Mouse (Mus musculus) regulatory T cell (primary cell): ENCODE results near the gene Gsc2.

Experiments
- in situ Hi-C: fragments of 300-600 bp; cut with MboI, MseI; formaldehyde crosslinking; loops from one replicate; pipeline ENCODE4 v1.15.1; 2025; ENCODE audit warnings: high pct_unique_total_duplicates

Gsc2 gene

DNA sequence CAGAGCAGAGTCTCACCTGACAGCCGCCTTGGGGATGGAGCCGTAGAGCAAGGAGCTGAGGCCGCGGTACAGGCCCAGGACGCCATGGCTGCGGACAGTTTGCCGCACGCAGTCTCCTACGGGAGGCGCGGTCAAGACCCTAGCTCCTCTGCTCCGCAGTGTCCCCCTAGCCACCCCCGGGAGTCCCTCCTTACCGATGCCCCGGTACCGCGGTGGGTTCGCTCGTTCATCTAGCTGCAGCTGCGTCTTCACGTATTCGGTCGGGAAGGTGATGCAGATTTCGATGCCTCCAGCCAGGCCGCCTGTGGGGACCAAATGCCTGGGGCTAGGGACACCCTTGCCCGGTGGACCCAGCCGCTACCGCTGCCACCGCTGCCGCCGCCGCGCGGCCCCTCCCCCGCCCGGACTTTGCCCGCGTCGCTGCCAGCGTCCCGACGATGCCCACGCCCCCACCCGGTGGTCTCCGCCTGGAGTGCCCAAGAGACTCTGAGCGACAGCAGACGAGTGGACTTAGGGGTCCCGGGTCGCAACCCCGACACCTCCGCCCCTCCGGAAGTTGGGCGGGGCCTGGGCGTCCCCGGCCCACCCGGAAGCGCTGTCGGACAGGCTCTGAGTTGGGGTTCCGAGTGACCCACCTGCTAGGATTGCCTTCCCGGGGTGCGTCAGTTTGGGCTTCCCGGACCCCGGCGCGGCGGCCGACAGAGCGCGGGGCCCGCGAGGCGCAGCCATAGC, 12.7 kb upstream of the Gsc2 start:
- in situ Hi-C loops = no loop called here

DNA sequence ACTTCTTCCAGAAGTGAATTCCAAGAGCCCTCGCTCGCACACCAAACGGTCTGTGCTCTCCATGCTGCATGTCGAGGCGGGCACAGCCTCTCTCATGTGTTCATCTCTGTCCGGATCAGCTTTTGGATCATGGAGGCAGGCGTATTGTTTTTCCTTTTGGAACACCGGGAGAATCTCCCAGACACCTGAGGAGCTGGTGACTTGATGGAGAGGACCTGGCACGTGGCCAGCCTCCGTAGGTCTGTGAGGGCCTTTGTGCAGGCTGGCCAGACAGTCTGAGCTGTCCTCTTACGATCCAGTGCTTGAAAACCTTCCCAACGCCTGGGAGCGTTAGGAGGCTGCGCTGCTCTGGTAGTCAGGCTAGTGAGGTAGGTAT, 7.3 kb upstream of the Gsc2 start:
- in situ Hi-C loops = no loop called here

GRCm38 (mm10) chr16:17921325-17922162, 6.7 kb upstream of the Gsc2 start:
- in situ Hi-C loops = no loop called here

- in situ Hi-C loops = no loop called here
Measured at GRCm38 (mm10) chr16:17920586-17920985, 5.7 kb upstream of the Gsc2 start.

DNA sequence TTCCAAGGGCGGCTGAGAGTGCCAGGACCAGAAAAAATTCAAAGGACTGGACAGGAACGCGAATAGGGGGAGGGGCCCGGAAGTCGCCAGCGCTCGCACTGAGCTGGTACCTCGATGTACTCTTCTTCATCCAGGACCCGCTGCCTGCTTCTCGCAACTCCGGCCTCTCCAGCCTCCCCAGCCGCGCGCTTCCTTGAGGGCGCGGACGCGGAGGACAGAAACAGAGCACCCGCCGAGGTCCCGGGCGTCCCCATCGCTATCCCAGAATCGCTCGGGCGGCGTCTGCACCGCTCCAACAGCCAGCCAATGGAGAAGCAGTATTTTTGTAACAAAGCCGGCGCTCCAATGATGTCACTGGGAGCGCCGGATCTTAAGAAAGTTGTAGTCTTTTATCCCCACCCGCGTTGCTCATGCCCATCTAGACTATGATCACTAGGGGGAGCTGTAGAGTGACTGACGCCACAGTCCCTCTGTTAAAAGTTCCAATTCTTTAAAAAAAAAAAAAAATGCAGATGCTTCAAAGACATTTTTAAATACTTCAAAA, 3.7 kb downstream of the Gsc2 start, which contains the start of gene Ess2:
Ess2 (minus strand) TSS at position 297 of the 544 bp plus-strand sequence.
- in situ Hi-C loops = no loop called here

DNA sequence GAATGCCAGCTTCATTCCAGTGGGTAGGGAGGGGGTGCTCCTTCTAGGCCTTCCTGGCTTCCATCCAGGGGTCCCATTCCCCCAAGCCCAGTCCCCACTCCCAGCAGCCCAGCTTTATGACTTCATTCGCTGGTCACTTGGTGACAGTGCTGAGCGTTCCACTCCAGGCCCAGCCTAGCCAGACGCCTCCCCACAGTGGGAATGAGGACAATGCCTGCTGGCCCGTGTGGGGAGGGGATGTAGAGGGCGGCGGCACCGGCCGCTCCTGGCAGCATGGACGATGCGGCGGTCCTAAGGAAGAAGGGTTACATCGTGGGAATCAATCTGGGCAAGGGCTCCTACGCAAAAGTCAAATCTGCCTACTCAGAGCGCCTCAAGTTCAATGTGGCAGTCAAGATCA, 16.4 kb downstream of the Gsc2 start, which contains the start of the genes Dgcr2 and Tssk2:
Dgcr2 (minus strand) TSS at position 101 of the 400 bp plus-strand sequence.
Tssk2 (plus strand) TSS at position 176 of the 400 bp plus-strand sequence.
- in situ Hi-C loops = no loop called here

DNA sequence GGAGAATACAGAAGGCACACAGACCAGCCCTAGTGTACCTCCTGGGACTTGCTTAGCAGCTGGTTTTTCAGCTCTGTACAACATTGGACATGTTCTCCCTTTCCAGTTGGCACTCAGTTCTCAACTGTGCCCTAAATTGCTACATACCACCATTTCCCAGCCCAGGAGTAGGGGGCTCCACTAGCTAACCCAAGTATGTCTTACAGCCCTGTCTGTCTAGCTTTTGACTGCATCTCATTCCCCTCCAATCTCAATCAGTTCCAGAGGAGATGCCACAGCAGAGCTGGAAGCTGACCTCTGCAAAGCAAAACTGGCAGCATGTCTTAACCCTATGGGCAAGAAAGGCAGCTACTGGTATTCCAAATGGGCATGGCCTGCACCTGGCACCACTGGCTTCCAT, 18.8 kb downstream of the Gsc2 start:
- in situ Hi-C loops = no loop called here

GRCm38 (mm10) chr16:17893923-17894322, 20.9 kb downstream of the Gsc2 start, which contains the start of gene Tssk1:
Gene Tssk1, plus strand, starts transcription at chr16:17894223.
- in situ Hi-C loops = no loop called here

- in situ Hi-C loops = no loop called here
Measured at GRCm38 (mm10) chr16:17892606-17893005, 22.3 kb downstream of the Gsc2 start.

GRCm38 (mm10) chr16:17891567-17891959, 23.3 kb downstream of the Gsc2 start, which contains the start of gene Gm20518:
Gene Gm20518, minus strand, starts transcription at chr16:17891671.
- in situ Hi-C loops = no loop called here

DNA sequence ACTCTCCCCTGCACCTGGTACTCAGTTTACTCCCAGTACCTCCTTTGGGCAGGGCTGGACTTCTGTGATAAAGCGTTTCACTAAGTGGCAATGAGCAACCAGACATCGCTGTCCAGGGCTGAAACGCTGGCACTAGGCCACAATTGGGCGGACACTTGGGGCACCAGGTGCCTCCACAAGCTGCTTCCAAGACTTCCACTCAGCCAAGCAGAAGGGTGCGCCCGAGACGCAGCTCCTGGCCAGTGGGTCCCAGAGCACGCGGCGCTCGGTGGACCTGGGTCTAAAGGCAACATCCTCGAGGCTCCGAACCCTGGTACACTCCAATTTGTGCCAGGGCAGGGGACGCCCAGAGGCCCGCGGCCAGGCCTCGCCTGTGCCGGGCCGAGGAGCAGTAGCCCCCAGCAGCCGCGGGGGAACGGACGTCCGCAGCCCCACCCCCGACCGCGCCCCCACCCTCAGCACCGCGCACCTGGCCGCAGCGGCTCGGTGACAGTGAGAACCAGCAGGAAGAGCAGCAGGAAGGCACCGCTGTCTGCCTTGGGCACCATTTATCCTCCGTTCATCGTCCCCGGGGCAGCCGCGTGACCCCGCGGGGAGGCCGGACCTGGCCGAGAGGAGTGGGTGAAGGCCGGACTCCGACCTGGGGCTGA, 23.8 kb downstream of the Gsc2 start:
- in situ Hi-C loops = no loop called here

DNA sequence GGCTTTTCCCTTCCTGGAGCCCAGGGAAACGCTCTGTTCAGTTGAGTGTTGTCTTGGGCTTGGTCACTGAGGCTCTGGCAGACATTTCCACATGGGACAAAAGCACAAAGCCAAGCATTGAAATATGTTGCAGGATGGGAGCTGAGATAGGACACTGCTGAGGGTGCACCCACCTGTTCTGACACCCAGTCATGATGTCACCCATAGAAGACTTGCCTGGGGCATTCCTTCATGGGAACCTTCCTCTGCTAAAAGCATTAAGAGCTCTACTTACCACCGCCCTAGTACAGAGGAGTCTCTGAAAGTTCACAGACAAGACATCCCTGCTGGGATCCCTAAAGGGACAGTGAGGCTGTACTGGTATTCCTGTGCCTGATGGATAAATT, 24.5 kb downstream of the Gsc2 start:
- in situ Hi-C loops = no loop called here

DNA sequence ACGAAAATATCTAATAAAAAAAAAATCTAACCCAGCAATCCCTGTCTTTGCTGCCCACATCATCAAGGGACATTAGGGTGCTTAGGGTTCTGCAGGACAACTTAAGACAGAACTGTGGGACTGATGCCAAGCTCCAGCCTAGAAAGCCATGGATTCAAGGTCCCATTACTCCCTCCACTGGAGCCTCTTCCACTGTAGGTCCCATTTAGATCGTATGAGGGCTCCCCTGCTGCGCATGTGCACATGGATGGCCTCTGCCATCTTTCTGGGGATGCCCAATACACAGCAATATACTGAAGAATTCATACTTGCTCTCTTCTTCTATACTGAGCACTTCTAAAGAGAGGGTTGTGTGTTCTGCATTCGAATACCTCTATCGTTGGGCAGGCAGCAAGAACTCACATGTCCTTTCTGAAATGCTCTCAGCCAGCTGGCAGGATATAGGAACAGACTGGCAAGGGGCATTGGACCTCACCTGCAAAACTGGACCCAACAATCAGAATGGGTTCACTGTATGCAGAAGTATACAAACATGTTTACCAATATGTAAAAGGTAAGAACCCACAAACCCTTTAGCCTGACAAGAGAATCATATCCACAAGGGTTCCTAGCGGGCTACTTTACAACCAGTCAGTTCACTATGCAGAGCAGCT, 25.0 kb downstream of the Gsc2 start:
- in situ Hi-C loops = no loop called here

DNA sequence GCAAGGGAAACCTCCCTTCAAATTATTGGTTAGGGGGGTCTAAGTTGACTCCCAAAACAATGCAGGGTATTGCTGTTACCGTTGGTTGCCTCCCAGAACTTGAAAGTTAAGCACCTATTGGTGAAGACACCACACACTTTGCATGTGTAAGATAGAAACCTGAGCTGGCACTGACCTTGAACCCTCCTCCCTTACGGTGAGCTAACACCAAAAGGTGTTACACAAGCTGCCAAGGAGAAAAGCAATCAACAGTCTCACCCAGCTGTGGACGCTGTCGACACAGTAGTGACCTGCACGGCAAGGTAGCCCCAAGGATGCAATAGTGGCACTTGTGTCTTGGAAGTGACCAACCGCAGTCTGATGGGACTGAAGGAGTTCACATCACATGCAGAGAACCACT, 30.7 kb downstream of the Gsc2 start:
- in situ Hi-C loops = no loop called here

GRCm38 (mm10) chr16:17882196-17882595, 32.7 kb downstream of the Gsc2 start:
- in situ Hi-C loops = no loop called here

DNA sequence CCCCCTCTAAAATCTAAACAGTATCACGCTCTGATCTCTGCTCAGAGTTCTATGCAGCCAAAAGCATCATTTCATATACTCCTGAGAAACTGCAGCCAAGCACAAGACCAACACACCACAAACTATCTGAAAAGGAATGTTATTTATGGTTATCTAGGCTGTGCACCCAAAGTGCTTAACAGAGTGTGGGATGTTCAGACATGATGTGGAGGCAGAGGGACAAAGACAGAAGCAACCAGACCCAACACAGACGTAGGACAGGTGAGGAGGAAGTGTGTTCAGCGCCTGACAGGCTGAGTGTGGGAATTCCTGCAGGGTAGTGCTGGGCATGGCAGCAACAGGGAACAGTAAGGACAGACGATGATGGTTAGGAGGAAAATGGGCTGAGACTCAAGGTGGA, 35.3 kb downstream of the Gsc2 start:
- in situ Hi-C loops = no loop called here

- in situ Hi-C loops = no loop called here
Measured at GRCm38 (mm10) chr16:17876096-17876495, 38.8 kb downstream of the Gsc2 start.

- in situ Hi-C loops = no loop called here
Measured at GRCm38 (mm10) chr16:17875174-17875573, 39.7 kb downstream of the Gsc2 start.

DNA sequence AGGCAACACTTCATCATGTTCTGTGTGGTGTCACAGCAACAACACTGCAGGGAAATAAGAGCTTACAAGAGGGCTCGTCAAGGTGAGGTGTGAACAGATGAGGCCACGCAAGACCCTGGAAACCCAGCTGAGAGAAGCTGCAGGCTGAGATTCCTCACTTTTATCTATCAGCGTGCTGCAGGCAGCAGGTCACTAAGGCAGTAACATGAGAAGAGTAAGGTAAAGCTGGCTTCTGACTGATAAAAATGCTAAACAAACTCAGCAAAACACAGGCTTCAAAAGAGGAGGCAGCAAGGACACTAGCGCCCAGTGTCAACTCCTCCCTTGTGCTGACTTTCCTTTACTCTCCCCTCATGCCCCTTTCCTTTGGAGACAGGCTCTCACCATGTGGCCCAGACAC, 41.9 kb downstream of the Gsc2 start:
- in situ Hi-C loops = no loop called here

- in situ Hi-C loops = no loop called here
Measured at GRCm38 (mm10) chr16:17871248-17871647, 43.6 kb downstream of the Gsc2 start.

GRCm38 (mm10) chr16:17865770-17866169, 49.1 kb downstream of the Gsc2 start:
- in situ Hi-C loops = loop anchor here (10.0 kb wide), 1 partner anchor 329 kb away; no protein-coding TSS in a partner anchor
